Mouse (Mus musculus) neural tube, embryonic 11.5 days (tissue): ENCODE measurements around the gene Ankrd37. TPM values are rescaled to one million over a fixed set of nuclear protein-coding genes. Genes with fewer than 3 reads are reported as not detected.

Source experiments
- ATAC-seq: fragments of 200-750 bp; cut with Nextera tagmentation; 2 replicates; pipeline ENCODE4 v1.8.0; 2017; ENCODE audit warnings: moderate number of reproducible peaks, mild to moderate bottlenecking, moderate TSS enrichment, moderate library complexity; ENCODE audit not compliant: insufficient read depth, low FRiP score, low TSS enrichment
- DNase-seq: peaks from one replicate; pipeline ENCODE4 v3.0.0-alpha.2; 2015; ENCODE audit warnings: low spot score
- H3K27ac ChIP-seq: fragments of 300-500 bp; sonication (generic); 2 replicates; pipeline ENCODE4 v1.5.1; 2014; ENCODE audit warnings: low read depth, mild to moderate bottlenecking, low read length
- H3K27me3 ChIP-seq: fragments of 300-500 bp; sonication (generic); 2 replicates; pipeline ENCODE4 v1.6.1; 2014; ENCODE audit warnings: mild to moderate bottlenecking, low read length, mixed read lengths; ENCODE audit not compliant: control insufficient read depth, insufficient read depth
- H3K36me3 ChIP-seq: fragments of 300-500 bp; sonication (generic); 2 replicates; pipeline ENCODE4 v1.6.1; 2014; ENCODE audit warnings: mild to moderate bottlenecking, low read length, moderate library complexity, mixed read lengths; ENCODE audit not compliant: control insufficient read depth, insufficient read depth
- H3K4me1 ChIP-seq: fragments of 300-500 bp; sonication (generic); 2 replicates; pipeline ENCODE4 v1.6.1; 2014; ENCODE audit warnings: low read length, mixed read lengths; ENCODE audit not compliant: control insufficient read depth, insufficient read depth
- H3K4me2 ChIP-seq: fragments of 300-500 bp; sonication (generic); 2 replicates; pipeline ENCODE4 v1.6.1; 2014; ENCODE audit warnings: low read depth, mild to moderate bottlenecking, moderate library complexity
- H3K4me3 ChIP-seq: fragments of 300-500 bp; sonication (generic); 2 replicates; pipeline ENCODE4 v1.5.1; 2014; ENCODE audit warnings: low read depth, low read length
- H3K9ac ChIP-seq: fragments of 300-500 bp; sonication (generic); 2 replicates; pipeline ENCODE4 v1.6.1; 2014; ENCODE audit warnings: mild to moderate bottlenecking, low read length
- H3K9me3 ChIP-seq: fragments of 300-500 bp; sonication (generic); 2 replicates; pipeline ENCODE4 v1.6.1; 2016; ENCODE audit warnings: low read length; ENCODE audit not compliant: control insufficient read depth
- WGBS: fragments of 180-500 bp; shearing (Covaris S2); extraction: QIAGEN DNeasy Blood & Tissue Kit; methylation state at CpG from one replicate; pipeline ENCODE4 v1.1.7; 2014; 5-methylcytosine and 5-hydroxymethylcytosine counted together
- polyA plus RNA-seq: library from polyadenylated mRNA; unstranded; fragments of >200 nt; fragmentation: Nextera tagmentation; extraction: Ambion mirVana; gene quantifications from 2 replicates; pipeline ENCODE4 v1.2.1, GENCODE M21; 2014

The Ankrd37 gene
- 13.4 and 15.6 TPM in 2 replicates for polyA plus RNA-seq

DNA sequence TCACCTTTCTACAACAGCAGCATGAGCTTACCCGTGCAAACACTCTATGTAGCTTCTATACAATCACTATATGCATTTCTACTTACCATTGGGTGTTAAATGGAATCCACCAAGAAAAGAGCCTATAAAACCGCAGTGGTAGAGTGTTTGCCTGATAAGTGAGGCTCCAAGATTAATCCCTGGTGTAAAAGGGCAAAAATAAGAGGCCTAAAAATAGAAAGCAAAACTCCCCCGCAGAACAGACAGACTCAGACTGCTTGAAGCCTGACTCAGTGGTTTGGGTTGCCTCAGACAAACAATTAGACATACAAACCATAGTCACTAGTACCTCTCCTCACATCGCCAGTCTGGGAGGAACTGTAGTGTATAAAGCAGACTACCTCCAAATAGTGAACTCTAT, at the start of gene Ankrd37:
Gene Ankrd37, minus strand, starts transcription at position 112 of the 400 bp plus-strand sequence.
- H3K9me3 ChIP-seq, result no peaks in the 10 kb centered on the region
- ATAC-seq, result no peak
- H3K4me3 ChIP-seq, result no peak within 1 kb of the TSS
- H3K36me3 ChIP-seq, result no peaks in the 10 kb centered on the region
- H3K4me1 ChIP-seq, result no peaks in the 10 kb centered on the region
- no peak within 1 kb of the TSS for H3K27ac ChIP-seq
- no peak within 1 kb of the TSS for H3K9ac ChIP-seq
- 78% methylated on average over 4 of the region's 4 CpGs for WGBS
- DNase-seq, result no peak
- no peak within 1 kb of the TSS for H3K4me2 ChIP-seq
- H3K27me3 ChIP-seq, result no peaks in the 10 kb centered on the region

DNA sequence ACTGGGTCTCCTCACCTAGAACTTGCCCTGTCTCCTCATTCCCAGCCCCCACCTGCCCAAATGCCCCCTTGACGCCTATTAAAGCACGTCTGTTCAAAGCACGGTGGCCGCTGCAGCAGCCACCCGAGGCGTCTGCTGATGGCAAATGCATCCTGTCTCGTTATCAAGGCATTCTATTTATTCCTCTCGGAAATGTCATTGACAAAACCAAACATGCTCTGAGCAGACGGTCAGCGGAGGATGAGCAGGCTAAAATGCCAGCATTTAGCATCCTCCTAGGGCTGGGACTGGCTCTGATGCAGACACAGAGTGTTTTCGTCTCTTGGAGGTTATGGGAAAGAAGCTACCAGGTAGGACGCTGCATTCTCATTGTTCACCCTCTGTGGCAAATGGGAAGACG, 34.8 kb upstream of the Ankrd37 start:
- ATAC-seq, result no peak
- Histone ChIP-seq H3K27me3 (no peaks in the 10 kb centered on the region), H3K9ac (no peak overlapping the region), H3K9me3 (no peaks in the 10 kb centered on the region), H3K36me3 (peaks cover 2% of the 10 kb centered on the region; the same call in 1 of the 2 replicates), H3K4me2 (no peak overlapping the region), H3K4me3 (no peak overlapping the region), H3K27ac (no peak overlapping the region), H3K4me1 (no peaks in the 10 kb centered on the region)
- no peak for DNase-seq
- WGBS, result 75% methylated on average over 13 of the region's 13 CpGs

- H3K36me3 ChIP-seq, result peaks cover 2% of the 10 kb centered on the region; the same call in 1 of the 2 replicates
- no peak for DNase-seq
- H3K4me3 ChIP-seq, result no peak overlapping the region
- H3K4me1 ChIP-seq, result no peaks in the 10 kb centered on the region
- no peaks in the 10 kb centered on the region for H3K9me3 ChIP-seq
- no peaks in the 10 kb centered on the region for H3K27me3 ChIP-seq
- no peak overlapping the region for H3K4me2 ChIP-seq
- WGBS, result 88% methylated on average over 1 of the region's 1 CpGs
- H3K27ac ChIP-seq, result no peak overlapping the region
- ATAC-seq, result no peak
- H3K9ac ChIP-seq, result no peak overlapping the region
These were observed 34.2 kb upstream of the Ankrd37 start for GRCm38 (mm10) chr8:46039666-46040065.

GRCm38 (mm10) chr8:46036217-46036616, 30.7 kb upstream of the Ankrd37 start:
- ATAC-seq (no peak), DNase-seq (no peak)
- Histone ChIP-seq H3K27me3 (no peaks in the 10 kb centered on the region), H3K36me3 (no peaks in the 10 kb centered on the region), H3K9me3 (no peaks in the 10 kb centered on the region), H3K4me2 (no peak overlapping the region), H3K4me1 (no peaks in the 10 kb centered on the region), H3K9ac (no peak overlapping the region), H3K4me3 (no peak overlapping the region), H3K27ac (no peak overlapping the region)
- 72% methylated on average over 11 of the region's 11 CpGs for WGBS

DNA sequence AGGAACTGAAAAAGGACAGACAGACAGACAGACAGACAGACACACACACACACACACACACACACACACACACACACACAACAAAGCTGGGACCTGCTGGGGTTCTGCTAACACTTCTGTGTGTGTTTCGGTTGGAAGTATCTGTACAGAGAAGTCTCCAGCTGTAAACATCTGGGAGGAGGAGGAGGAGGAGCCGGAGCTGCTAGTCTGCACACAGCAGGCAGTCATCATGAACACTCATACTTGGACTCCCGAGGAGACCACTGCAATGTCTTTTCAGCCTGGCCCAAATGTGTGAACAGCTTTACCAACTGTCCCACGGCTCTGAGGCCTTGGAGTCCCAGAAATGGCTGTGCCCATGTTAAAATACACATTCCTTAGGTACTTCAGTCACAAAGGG, 18.9 kb upstream of the Ankrd37 start:
- Histone ChIP-seq H3K4me1 (no peaks in the 10 kb centered on the region), H3K4me2 (no peak overlapping the region), H3K4me3 (no peak overlapping the region), H3K9ac (no peak overlapping the region), H3K27me3 (no peaks in the 10 kb centered on the region), H3K27ac (no peak overlapping the region), H3K9me3 (no peaks in the 10 kb centered on the region), H3K36me3 (no peaks in the 10 kb centered on the region)
- WGBS, result 49% methylated on average over 4 of the region's 4 CpGs
- no peak for DNase-seq
- ATAC-seq, result no peak

GRCm38 (mm10) chr8:46022758-46023157, 17.3 kb upstream of the Ankrd37 start:
- H3K4me3 ChIP-seq, result no peak overlapping the region

DNA sequence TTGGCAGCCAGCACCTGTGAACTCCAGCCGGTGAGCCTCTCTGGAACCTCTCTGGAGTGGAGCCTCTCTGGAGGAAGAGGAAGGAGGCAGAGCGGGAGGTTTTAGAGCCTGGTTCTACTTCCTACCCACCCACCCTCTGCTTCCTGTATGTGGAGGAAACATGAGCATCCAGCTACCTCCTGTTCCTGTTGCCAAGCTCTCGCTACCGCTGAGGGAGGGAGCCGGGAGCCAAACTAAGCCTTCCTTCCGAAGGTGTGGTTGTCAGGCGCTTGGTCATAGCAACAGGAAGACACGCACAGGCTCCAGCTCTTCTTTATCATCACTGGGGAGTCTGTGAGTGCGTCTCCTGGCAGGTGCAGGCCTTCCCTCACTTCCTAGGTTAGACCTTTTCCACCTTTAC, 16.7 kb upstream of the Ankrd37 start:
- H3K36me3 ChIP-seq, result no peaks in the 10 kb centered on the region
- no peaks in the 10 kb centered on the region for H3K4me1 ChIP-seq
- DNase-seq, result no peak
- no peak overlapping the region for H3K4me2 ChIP-seq
- no peak for ATAC-seq
- H3K9me3 ChIP-seq, result no peaks in the 10 kb centered on the region
- 83% methylated on average over 9 of the region's 9 CpGs for WGBS
- no peak overlapping the region for H3K27ac ChIP-seq
- no peak overlapping the region for H3K9ac ChIP-seq
- H3K27me3 ChIP-seq, result no peaks in the 10 kb centered on the region
- no peak overlapping the region for H3K4me3 ChIP-seq

More at GRCm38 (mm10) chr8:46022758-46023157, 17.3 kb upstream of the Ankrd37 start:
- DNase-seq (no peak), ATAC-seq (no peak)
- 95% methylated on average over 9 of the region's 9 CpGs for WGBS
- H3K9ac ChIP-seq, result no peak overlapping the region
- H3K9me3 ChIP-seq, result no peaks in the 10 kb centered on the region
- no peak overlapping the region for H3K27ac ChIP-seq
- H3K4me2 ChIP-seq, result no peak overlapping the region
- no peaks in the 10 kb centered on the region for H3K4me1 ChIP-seq
- H3K27me3 ChIP-seq, result no peaks in the 10 kb centered on the region
- H3K36me3 ChIP-seq, result no peaks in the 10 kb centered on the region

- Histone ChIP-seq H3K27ac (no peak overlapping the region), H3K4me2 (peak overlapping the region; percentile 25), H3K36me3 (no peaks in the 10 kb centered on the region), H3K27me3 (no peaks in the 10 kb centered on the region), H3K9ac (no peak overlapping the region), H3K4me1 (no peaks in the 10 kb centered on the region), H3K9me3 (no peaks in the 10 kb centered on the region), H3K4me3 (no peak overlapping the region)
- DNase-seq (peak; percentile 44), ATAC-seq (no peak)
- WGBS, result 19% methylated on average over 17 of the region's 17 CpGs
These were observed 5.5 kb upstream of the Ankrd37 start for GRCm38 (mm10) chr8:46010746-46011680.

DNA sequence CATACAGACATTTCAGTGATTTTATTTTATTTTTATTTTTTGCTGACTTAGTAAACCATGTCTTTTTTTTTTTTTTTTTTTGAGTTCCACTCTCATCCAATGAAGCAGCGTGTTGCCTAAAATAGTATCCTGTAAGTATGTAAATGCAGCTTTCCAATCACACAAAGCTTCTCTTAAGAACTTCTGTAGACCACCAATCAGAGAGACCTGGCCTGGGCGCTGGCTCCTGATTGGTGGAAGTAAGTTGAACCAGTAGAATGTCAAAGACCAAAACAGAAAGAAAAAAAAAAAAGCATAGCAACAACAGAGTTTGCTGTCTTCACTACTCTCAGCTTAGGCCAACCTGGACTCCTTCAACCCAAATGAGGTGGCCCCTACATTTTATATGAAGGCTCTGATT, 4.8 kb upstream of the Ankrd37 start:
- 52% methylated on average over 2 of the region's 2 CpGs for WGBS
- Histone ChIP-seq H3K9ac (no peak overlapping the region), H3K4me3 (no peak overlapping the region), H3K4me1 (no peaks in the 10 kb centered on the region), H3K9me3 (no peaks in the 10 kb centered on the region), H3K27me3 (no peaks in the 10 kb centered on the region), H3K36me3 (no peaks in the 10 kb centered on the region), H3K27ac (no peak overlapping the region), H3K4me2 (peak overlapping the region; percentile 25)
- DNase-seq, result no peak
- no peak for ATAC-seq
